Mouse (Mus musculus): ENCODE results near the gene Crtc1. TPM values are rescaled to one million over a fixed set of nuclear protein-coding genes. Genes with fewer than 3 reads are reported as not detected.

Crtc1 gene
- total and polyA plus RNA-seq, 3 experiments = 3.3 to 18.0 TPM; not detected in 1

DNA sequence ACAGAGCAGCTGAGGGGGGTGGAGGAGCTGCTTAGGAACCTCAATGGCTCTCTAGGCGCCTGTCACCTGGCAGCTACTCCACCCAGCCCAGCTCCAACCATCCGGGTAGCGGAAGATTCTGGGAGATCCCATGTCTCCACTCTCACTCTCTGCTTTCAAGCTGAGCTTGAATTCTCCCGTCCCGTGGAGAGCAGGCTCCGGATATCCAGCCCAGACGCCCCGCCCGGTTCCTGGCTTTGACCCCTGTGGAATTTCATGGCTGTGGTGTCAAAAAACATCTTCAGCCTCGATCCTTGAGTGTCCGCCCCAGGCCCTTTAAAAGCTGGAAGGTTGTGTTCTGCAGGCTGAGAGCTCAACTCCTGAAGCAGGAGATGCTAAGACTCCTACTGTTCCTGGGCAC lies 27.4 kb upstream of the Crtc1 start:
- Histone ChIP-seq H3K4me3 (ENCODE audit: control insufficient read depth in 1 of 2, insufficient read depth in 1 of 2, low read depth in 2 of 2, low read length in 2 of 2) (no peak overlapping the region), H3K36me3 (ENCODE audit: control insufficient read depth in 1 of 2, insufficient read depth in 2 of 2, low read length in 2 of 2) (peaks cover 0 to 2% of the 10 kb centered on the region in 2 experiments; a peak in 3 of 4 replicates), H3K4me1 (ENCODE audit: control insufficient read depth in 1 of 2, insufficient read depth in 2 of 2, low read length in 2 of 2) (peaks cover 0 to 7% of the 10 kb centered on the region in 2 experiments; a peak in 2 of 4 replicates), H3K9ac (ENCODE audit: control insufficient read depth, low read depth, low read length, poor library complexity, severe bottlenecking) (no peak overlapping the region), H3K79me2 (ENCODE audit: control insufficient read depth, insufficient read depth, low read length, poor library complexity) (0 out of 2 replicates have a peak, but pooled peaks cover 2% of the 10 kb centered on the region), H3K9me3 (replicated peaks; ENCODE audit: insufficient read depth, low read length) (no peaks in the 10 kb centered on the region), H3K27ac (ENCODE audit: control insufficient read depth, low read depth, low read length) (no peak overlapping the region), H3K27me3 (ENCODE audit: control insufficient read depth in 1 of 2, insufficient read depth in 2 of 2, low read length in 2 of 2) (no peaks in the 10 kb centered on the region)
- DNase-seq (ENCODE audit: low read depth, low spot score) = no peak
- no peak for TF ChIP-seq NELFE (IDR thresholded peaks at IDR 0.05; ENCODE audit: low read depth, low read length)
- no peak for TF ChIP-seq CTCF (IDR thresholded peaks at IDR 0.05 in 2 of 3, conservative IDR thresholded peaks at IDR 0.05 in 1 of 3; ENCODE audit: control insufficient read depth in 1 of 3, insufficient read depth in 1 of 3, low read depth in 2 of 3, low read length in 3 of 3, poor library complexity in 1 of 3, severe bottlenecking in 1 of 3)
- no peak for TF ChIP-seq KAT2A (conservative IDR thresholded peaks at IDR 0.05; ENCODE audit: low read depth, low read length)
- no peak for TF ChIP-seq ZNF384 (IDR thresholded peaks at IDR 0.05; ENCODE audit: low read depth, low read length)
- TF ChIP-seq ZMIZ1 (IDR thresholded peaks at IDR 0.05; ENCODE audit: low read depth, low read length) = no peak
- no peak for TF ChIP-seq ZC3H11A (IDR thresholded peaks at IDR 0.05; ENCODE audit: low read depth, low read length)
- TF ChIP-seq ZKSCAN1 (IDR thresholded peaks at IDR 0.05; ENCODE audit: low read depth, low read length) = no peak
- TF ChIP-seq MYB (IDR thresholded peaks at IDR 0.05; ENCODE audit: low read depth, low read length) = no peak
- no peak for TF ChIP-seq GATA1 (IDR thresholded peaks at IDR 0.05; ENCODE audit: low read depth, low read length)
- TF ChIP-seq HCFC1 (IDR thresholded peaks at IDR 0.05; ENCODE audit: low read depth, low read length) = no peak
- TF ChIP-seq BHLHE40 (IDR thresholded peaks at IDR 0.05; ENCODE audit: borderline replicate concordance, low read depth, low read length) = no peak
- no peak for TF ChIP-seq MEF2A (IDR thresholded peaks at IDR 0.05; ENCODE audit: extremely low read depth, insufficient replicate concordance, low read depth, low read length, poor library complexity, severe bottlenecking)
- no peak for TF ChIP-seq NRF1 (IDR thresholded peaks at IDR 0.05; ENCODE audit: insufficient read depth, low read depth, low read length, poor library complexity, severe bottlenecking)
- no peak for TF ChIP-seq USF2 (IDR thresholded peaks at IDR 0.05; ENCODE audit: borderline replicate concordance in 1 of 2, insufficient read depth in 1 of 2, low read depth in 1 of 2, low read length in 2 of 2)

DNA sequence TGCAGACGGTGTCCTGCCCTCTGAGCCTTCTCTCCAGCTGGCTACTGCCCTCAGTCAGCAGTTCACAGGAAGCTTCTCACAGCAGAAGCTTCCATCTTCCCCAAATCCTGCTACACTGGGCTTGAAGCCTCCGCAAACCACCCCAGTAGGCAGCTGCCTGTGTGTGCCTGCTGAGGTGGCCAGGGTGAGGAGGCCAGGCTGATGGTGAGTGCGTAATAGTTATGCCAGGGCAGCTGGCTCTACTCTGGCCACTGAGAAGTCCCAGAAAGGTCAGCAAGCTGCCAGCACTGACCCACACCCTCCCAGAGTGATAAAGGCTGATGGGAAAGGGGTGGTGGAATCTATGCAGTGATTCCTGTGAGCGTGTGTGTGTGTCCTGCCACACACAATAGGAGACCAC lies 26.9 kb upstream of the Crtc1 start:
- TF ChIP-seq ZMIZ1 (IDR thresholded peaks at IDR 0.05; ENCODE audit: low read depth, low read length) = no peak
- TF ChIP-seq MYC (IDR thresholded peaks at IDR 0.05; ENCODE audit: low read depth, low read length) = no peak
- no peak for TF ChIP-seq TBP (IDR thresholded peaks at IDR 0.05; ENCODE audit: low read depth, low read length)
- no peak for TF ChIP-seq CTCF (IDR thresholded peaks at IDR 0.05 in 2 of 3, conservative IDR thresholded peaks at IDR 0.05 in 1 of 3; ENCODE audit: control insufficient read depth in 1 of 3, insufficient read depth in 1 of 3, low read depth in 2 of 3, low read length in 3 of 3, poor library complexity in 1 of 3, severe bottlenecking in 1 of 3)
- TF ChIP-seq BHLHE40 (IDR thresholded peaks at IDR 0.05; ENCODE audit: borderline replicate concordance, low read depth, low read length) = no peak
- TF ChIP-seq ZNF384 (IDR thresholded peaks at IDR 0.05; ENCODE audit: low read depth, low read length) = no peak
- TF ChIP-seq GABPA (IDR thresholded peaks at IDR 0.05; ENCODE audit: low read depth, low read length) = no peak
- TF ChIP-seq USF1 (IDR thresholded peaks at IDR 0.05; ENCODE audit: low read depth, low read length) = no peak
- TF ChIP-seq KAT2A (conservative IDR thresholded peaks at IDR 0.05; ENCODE audit: low read depth, low read length) = no peak
- TF ChIP-seq ELF1 (IDR thresholded peaks at IDR 0.05; ENCODE audit: low read depth, low read length) = no peak
- no peak for TF ChIP-seq HCFC1 (IDR thresholded peaks at IDR 0.05; ENCODE audit: low read depth, low read length)
- TF ChIP-seq EP300 (IDR thresholded peaks at IDR 0.05; ENCODE audit: low read depth in 1 of 2, low read length in 2 of 2) = no peak
- TF ChIP-seq POLR2AphosphoS5 (IDR thresholded peaks at IDR 0.05; ENCODE audit: borderline replicate concordance, low read depth, low read length) = no peak
- no peak for TF ChIP-seq E2F4 (IDR thresholded peaks at IDR 0.05; ENCODE audit: borderline replicate concordance, low read depth, low read length)
- no peak for TF ChIP-seq GATA1 (IDR thresholded peaks at IDR 0.05; ENCODE audit: low read depth, low read length)
- no peak for TF ChIP-seq MAFK (IDR thresholded peaks at IDR 0.05; ENCODE audit: borderline replicate concordance, low read depth, low read length)
- TF ChIP-seq MAZ (IDR thresholded peaks at IDR 0.05; ENCODE audit: low read depth, low read length) = no peak
- TF ChIP-seq MAX (IDR thresholded peaks at IDR 0.05; ENCODE audit: low read length) = no peak
- no peak for TF ChIP-seq TCF12 (IDR thresholded peaks at IDR 0.05; ENCODE audit: low read depth, low read length)
- no peak for TF ChIP-seq JUND (IDR thresholded peaks at IDR 0.05; ENCODE audit: low read depth, low read length)
- no peak overlapping the region for H3K4me3 ChIP-seq (ENCODE audit: control insufficient read depth in 1 of 2, insufficient read depth in 1 of 2, low read depth in 2 of 2, low read length in 2 of 2)
- peaks cover 0 to 2% of the 10 kb centered on the region in 2 experiments; a peak in 3 of 4 replicates for H3K36me3 ChIP-seq (ENCODE audit: control insufficient read depth in 1 of 2, insufficient read depth in 2 of 2, low read length in 2 of 2)
- H3K4me1 ChIP-seq (ENCODE audit: control insufficient read depth in 1 of 2, insufficient read depth in 2 of 2, low read length in 2 of 2) = peaks cover 0 to 7% of the 10 kb centered on the region in 2 experiments; a peak in 2 of 4 replicates
- no peak for DNase-seq (ENCODE audit: low read depth, low spot score)
- H3K9ac ChIP-seq (ENCODE audit: control insufficient read depth, low read depth, low read length, poor library complexity, severe bottlenecking) = no peak overlapping the region
- 0 out of 2 replicates have a peak, but pooled peaks cover 2% of the 10 kb centered on the region for H3K79me2 ChIP-seq (ENCODE audit: control insufficient read depth, insufficient read depth, low read length, poor library complexity)
- H3K27me3 ChIP-seq (ENCODE audit: control insufficient read depth in 1 of 2, insufficient read depth in 2 of 2, low read length in 2 of 2) = no peaks in the 10 kb centered on the region
- H3K9me3 ChIP-seq (replicated peaks; ENCODE audit: insufficient read depth, low read length) = no peaks in the 10 kb centered on the region
- no peak overlapping the region for H3K27ac ChIP-seq (ENCODE audit: control insufficient read depth, low read depth, low read length)
